Mouse (Mus musculus): ENCODE measurements around the gene Ccnb1ip1. TPM values are rescaled to one million over a fixed set of nuclear protein-coding genes. Genes with fewer than 3 reads are reported as not detected.
"Not testable (repeated sequence)": the region's sequence is repeated elsewhere in the genome, so short reads cannot be mapped to it uniquely, and the experiment has no call there.

The Ccnb1ip1 gene
- polyA plus RNA-seq, 1 experiment = not detected

DNA sequence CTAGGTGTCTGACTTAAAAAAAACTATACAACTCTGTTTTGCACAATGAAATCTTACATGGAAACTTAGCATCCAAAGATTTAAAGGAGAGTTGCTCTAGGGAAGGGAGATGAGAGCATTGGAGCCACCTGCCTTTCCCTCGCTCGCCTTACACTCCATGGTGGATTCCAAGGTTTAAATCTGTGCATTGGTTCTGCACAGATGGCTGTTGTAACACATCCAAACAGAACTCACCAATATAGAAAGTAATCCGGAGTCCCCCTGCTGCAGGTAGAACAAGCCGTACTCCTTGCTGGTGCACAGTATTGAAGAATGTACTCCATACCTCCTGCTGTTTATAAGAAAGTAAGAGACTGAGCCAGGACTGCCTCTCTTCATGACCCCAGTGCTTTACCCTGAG is 19.0 kb upstream of the Ccnb1ip1 start:
- peaks cover 12% of the 10 kb centered on the region for H3K36me3 ChIP-seq (ENCODE audit: control insufficient read depth, insufficient read depth, low read length)
- TF ChIP-seq CTCF (IDR thresholded peaks at IDR 0.05; ENCODE audit: borderline replicate concordance, control insufficient read depth, extremely low read depth, insufficient read depth, low read length, poor library complexity) (no peak), POLR2A (IDR thresholded peaks at IDR 0.05; ENCODE audit: control insufficient read depth, extremely low read depth, insufficient read depth, low read length, poor library complexity) (no peak)

DNA sequence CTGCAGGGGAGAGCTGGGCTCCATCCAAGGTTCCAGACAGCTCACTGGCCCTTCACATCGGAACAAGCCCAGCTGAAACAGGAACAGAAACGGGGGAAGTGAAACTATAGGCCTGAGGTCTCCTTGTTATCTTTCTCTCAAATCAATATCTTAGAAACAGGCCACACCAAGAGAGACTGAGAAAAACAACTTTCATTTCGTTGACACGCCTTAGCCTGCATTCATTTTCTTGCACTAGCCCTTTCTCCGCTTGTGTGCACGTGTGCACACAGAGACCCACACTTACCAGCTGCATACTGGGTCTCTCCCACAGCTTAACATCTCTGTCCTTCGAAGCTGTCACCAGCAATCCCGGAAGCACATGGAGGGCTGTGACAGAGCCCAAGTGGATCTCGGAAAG is 16.7 kb upstream of the Ccnb1ip1 start:
- Histone ChIP-seq H3K36me3 (ENCODE audit: control insufficient read depth, insufficient read depth, low read length) (peaks cover 36% of the 10 kb centered on the region), H3K4me1 (replicated peaks; ENCODE audit: control insufficient read depth, insufficient read depth, low read length) (peaks cover 9% of the 10 kb centered on the region), H3K27ac (ENCODE audit: control insufficient read depth, insufficient read depth, low read length) (peak overlapping the region; percentile 78), H3K27me3 (ENCODE audit: control insufficient read depth, insufficient read depth, low read length) (no peaks in the 10 kb centered on the region), H3K4me3 (ENCODE audit: control insufficient read depth, insufficient read depth, low read length) (0 out of 2 replicates have a peak overlapping the region, but pooled peaks have one; percentile 16)
- DNase-seq = no peak
- 13% methylated on average over 9 of the region's 9 CpGs for WGBS
- TF ChIP-seq POLR2A (IDR thresholded peaks at IDR 0.05; ENCODE audit: control insufficient read depth, extremely low read depth, insufficient read depth, low read length, poor library complexity) (no peak), CTCF (IDR thresholded peaks at IDR 0.05; ENCODE audit: borderline replicate concordance, control insufficient read depth, extremely low read depth, insufficient read depth, low read length, poor library complexity) (no peak)

More for the DNA sequence above, 19.0 kb upstream of the Ccnb1ip1 start:
- peaks cover 9% of the 10 kb centered on the region for H3K4me1 ChIP-seq (replicated peaks; ENCODE audit: control insufficient read depth, insufficient read depth, low read length)
- DNase-seq = no peak
- H3K27ac ChIP-seq (ENCODE audit: control insufficient read depth, insufficient read depth, low read length) = no peak overlapping the region
- no peak overlapping the region for H3K4me3 ChIP-seq (ENCODE audit: control insufficient read depth, insufficient read depth, low read length)
- no peaks in the 10 kb centered on the region for H3K27me3 ChIP-seq (ENCODE audit: control insufficient read depth, insufficient read depth, low read length)
- WGBS = 91% methylated on average over 4 of the region's 4 CpGs

DNA sequence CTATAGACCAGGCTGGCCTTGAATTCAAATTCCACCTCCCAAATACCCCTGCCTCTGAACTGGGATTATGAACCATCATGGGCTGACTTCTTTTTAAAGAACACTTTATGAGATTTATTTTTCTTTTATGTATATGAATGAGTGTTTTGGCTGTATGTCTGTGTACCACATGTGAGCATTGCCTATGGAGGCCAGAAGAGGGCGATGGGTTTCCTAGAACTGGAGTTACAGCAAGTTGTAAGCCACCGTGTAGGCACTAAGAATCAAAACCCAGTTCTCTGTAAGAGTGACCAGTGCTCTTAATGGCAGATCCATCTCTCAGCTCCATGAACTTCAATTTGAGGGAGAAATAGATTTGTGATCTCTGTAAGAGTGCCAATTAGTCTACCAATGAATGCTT is 15.7 kb upstream of the Ccnb1ip1 start:
- DNase-seq = no peak
- Histone ChIP-seq H3K27me3 (ENCODE audit: control insufficient read depth, insufficient read depth, low read length) (no peaks in the 10 kb centered on the region), H3K27ac (ENCODE audit: control insufficient read depth, insufficient read depth, low read length) (no peak overlapping the region), H3K4me1 (replicated peaks; ENCODE audit: control insufficient read depth, insufficient read depth, low read length) (peaks cover 9% of the 10 kb centered on the region), H3K4me3 (ENCODE audit: control insufficient read depth, insufficient read depth, low read length) (no peak overlapping the region), H3K36me3 (ENCODE audit: control insufficient read depth, insufficient read depth, low read length) (peaks cover 34% of the 10 kb centered on the region)
- TF ChIP-seq POLR2A (IDR thresholded peaks at IDR 0.05; ENCODE audit: control insufficient read depth, extremely low read depth, insufficient read depth, low read length, poor library complexity) = no peak
- no peak for TF ChIP-seq CTCF (IDR thresholded peaks at IDR 0.05; ENCODE audit: borderline replicate concordance, control insufficient read depth, extremely low read depth, insufficient read depth, low read length, poor library complexity)
- 88% methylated on average over 2 of the region's 2 CpGs for WGBS

DNA sequence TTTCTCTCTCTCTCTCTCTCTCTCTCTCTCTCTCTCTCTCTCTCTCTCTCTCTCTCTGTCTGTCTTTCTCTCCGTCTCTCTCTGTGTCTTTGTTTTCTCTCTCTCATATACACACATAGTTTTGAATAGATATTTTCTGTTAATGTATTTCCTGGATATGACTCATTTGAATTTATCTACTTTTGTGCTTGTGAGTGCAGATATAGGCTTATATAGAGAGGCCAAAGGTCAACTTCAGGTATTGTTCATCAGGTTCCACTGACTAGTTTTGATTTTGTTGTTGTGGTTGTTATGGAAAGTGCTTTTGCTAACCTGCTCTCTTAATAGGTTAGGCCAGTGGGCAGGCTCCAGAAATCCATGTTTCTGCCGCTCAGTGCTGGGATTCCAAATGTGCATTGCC is 5.5 kb upstream of the Ccnb1ip1 start:
- peaks cover 4% of the 10 kb centered on the region; the same call in 1 of the 2 replicates for H3K4me1 ChIP-seq (replicated peaks; ENCODE audit: control insufficient read depth, insufficient read depth, low read length)
- no peak for DNase-seq
- H3K36me3 ChIP-seq (ENCODE audit: control insufficient read depth, insufficient read depth, low read length) = peaks cover 26% of the 10 kb centered on the region
- 98% methylated on average over 2 of the region's 2 CpGs for WGBS
- no peaks in the 10 kb centered on the region for H3K27me3 ChIP-seq (ENCODE audit: control insufficient read depth, insufficient read depth, low read length)
- H3K4me3 ChIP-seq (ENCODE audit: control insufficient read depth, insufficient read depth, low read length) = no peak overlapping the region
- TF ChIP-seq CTCF (IDR thresholded peaks at IDR 0.05; ENCODE audit: borderline replicate concordance, control insufficient read depth, extremely low read depth, insufficient read depth, low read length, poor library complexity) = no peak
- TF ChIP-seq POLR2A (IDR thresholded peaks at IDR 0.05; ENCODE audit: control insufficient read depth, extremely low read depth, insufficient read depth, low read length, poor library complexity) = no peak
- no peak overlapping the region for H3K27ac ChIP-seq (ENCODE audit: control insufficient read depth, insufficient read depth, low read length)

DNA sequence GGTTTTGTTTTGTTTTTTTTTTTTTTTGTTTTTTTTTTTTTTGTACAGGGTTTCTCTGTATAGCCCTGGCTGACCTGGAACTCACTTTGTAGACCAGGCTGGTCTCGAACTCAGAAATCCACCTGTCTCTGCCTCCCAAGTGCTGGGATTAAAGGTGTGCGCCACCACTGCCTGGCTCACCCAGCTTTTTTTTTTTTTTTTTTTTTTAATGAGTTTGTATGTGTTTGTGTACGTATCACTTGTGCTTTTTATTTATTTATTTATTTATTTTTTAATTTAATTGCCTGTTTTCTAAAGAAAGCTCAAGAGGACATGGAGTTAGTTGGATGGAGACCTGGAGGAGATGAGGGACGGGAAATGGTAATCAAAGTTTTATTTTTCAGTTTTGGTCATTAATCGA is 1.1 kb downstream of the Ccnb1ip1 start:
- not testable (repeated sequence) for DNase-seq; H3K36me3 ChIP-seq (ENCODE audit: control insufficient read depth, insufficient read depth, low read length); H3K4me3 ChIP-seq (ENCODE audit: control insufficient read depth, insufficient read depth, low read length); H3K27me3 ChIP-seq (ENCODE audit: control insufficient read depth, insufficient read depth, low read length); H3K27ac ChIP-seq (ENCODE audit: control insufficient read depth, insufficient read depth, low read length); H3K4me1 ChIP-seq (replicated peaks; ENCODE audit: control insufficient read depth, insufficient read depth, low read length)
- WGBS = 93% methylated on average over 5 of the region's 5 CpGs

DNA sequence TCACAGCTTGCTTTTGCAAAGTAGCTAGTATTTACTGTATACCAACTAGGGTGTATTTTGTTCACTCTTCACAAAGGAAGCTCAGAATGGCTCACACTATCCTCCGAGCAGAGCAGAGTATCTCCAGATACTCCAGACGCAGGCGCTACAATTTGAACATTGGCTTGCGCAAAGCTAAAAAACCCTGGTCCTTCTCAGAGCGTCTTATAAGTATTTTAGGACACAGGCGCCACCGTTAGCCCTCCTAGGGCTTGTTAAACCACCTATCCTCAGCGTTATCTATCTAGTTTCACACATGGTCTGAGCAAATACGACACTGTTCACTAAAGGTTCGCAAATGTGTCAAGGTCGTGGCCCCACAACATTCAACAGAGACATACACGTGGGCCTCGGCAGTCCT is 2.8 kb downstream of the Ccnb1ip1 start:
- no peak for TF ChIP-seq CTCF (IDR thresholded peaks at IDR 0.05; ENCODE audit: borderline replicate concordance, control insufficient read depth, extremely low read depth, insufficient read depth, low read length, poor library complexity)
- TF ChIP-seq POLR2A (IDR thresholded peaks at IDR 0.05; ENCODE audit: control insufficient read depth, extremely low read depth, insufficient read depth, low read length, poor library complexity) = no peak
- WGBS = 94% methylated on average over 13 of the region's 13 CpGs
- Histone ChIP-seq H3K36me3 (ENCODE audit: control insufficient read depth, insufficient read depth, low read length) (no peaks in the 10 kb centered on the region), H3K27me3 (ENCODE audit: control insufficient read depth, insufficient read depth, low read length) (no peaks in the 10 kb centered on the region), H3K27ac (ENCODE audit: control insufficient read depth, insufficient read depth, low read length) (no peak overlapping the region), H3K4me1 (replicated peaks; ENCODE audit: control insufficient read depth, insufficient read depth, low read length) (peaks cover 4% of the 10 kb centered on the region), H3K4me3 (ENCODE audit: control insufficient read depth, insufficient read depth, low read length) (no peak overlapping the region)
- DNase-seq = no peak

DNA sequence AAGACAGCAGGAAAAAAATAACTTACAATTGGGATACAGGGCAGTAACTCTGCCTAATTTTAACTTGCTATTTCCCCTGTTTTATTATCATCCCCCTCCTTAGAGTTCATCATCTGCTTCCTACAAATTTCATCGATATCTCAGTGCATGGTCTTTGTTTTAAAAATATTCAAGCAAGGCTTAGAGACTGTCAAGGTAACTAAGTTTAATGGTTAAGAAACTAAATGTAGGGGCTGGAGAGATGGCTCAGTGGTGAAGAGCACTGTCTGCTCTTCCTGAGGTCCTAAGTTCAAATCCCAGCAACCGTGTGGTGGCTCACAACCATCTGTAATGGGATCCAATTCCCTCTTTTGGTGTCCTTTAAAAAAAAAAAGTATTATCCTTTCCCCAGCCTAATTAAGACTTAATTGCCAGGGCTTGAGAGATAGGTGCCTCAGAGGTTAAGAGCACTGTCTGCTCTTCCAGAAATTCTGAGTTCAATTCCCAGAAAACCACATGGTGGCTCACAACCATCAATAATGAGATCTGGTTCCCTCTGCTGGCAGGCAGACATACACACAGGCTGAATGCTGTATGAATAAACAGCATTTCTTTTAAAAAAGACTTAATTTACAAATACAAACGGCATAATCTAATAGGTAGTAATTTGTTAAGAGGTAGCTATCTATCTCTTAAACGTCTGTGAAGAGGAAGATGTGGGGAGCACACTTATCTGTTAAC is 4.5 kb downstream of the Ccnb1ip1 start:
- Histone ChIP-seq H3K4me1 (replicated peaks; ENCODE audit: control insufficient read depth, insufficient read depth, low read length) (no peaks in the 10 kb centered on the region; the same call in 1 of the 2 replicates), H3K27me3 (ENCODE audit: control insufficient read depth, insufficient read depth, low read length) (no peaks in the 10 kb centered on the region), H3K27ac (ENCODE audit: control insufficient read depth, insufficient read depth, low read length) (no peak overlapping the region), H3K4me3 (ENCODE audit: control insufficient read depth, insufficient read depth, low read length) (no peak overlapping the region), H3K36me3 (ENCODE audit: control insufficient read depth, insufficient read depth, low read length) (no peaks in the 10 kb centered on the region)
- WGBS = 62% methylated on average over 4 of the region's 4 CpGs
- no peak for DNase-seq
- TF ChIP-seq POLR2A (IDR thresholded peaks at IDR 0.05; ENCODE audit: control insufficient read depth, extremely low read depth, insufficient read depth, low read length, poor library complexity) (no peak), CTCF (IDR thresholded peaks at IDR 0.05; ENCODE audit: borderline replicate concordance, control insufficient read depth, extremely low read depth, insufficient read depth, low read length, poor library complexity) (no peak)

Data from thymus, adult 2 months (tissue).